Mouse (Mus musculus): Measurements from ENCODE around the gene Cdca4. TPM values are rescaled to one million over a fixed set of nuclear protein-coding genes. Genes with fewer than 3 reads are reported as not detected.

The Cdca4 gene
- total RNA-seq (2021): 10 to 100 TPM in 1 of 2 experiments, 1 to 10 TPM in 1; 9.4 to 12.0 TPM
- long read RNA-seq, experiment 1, transcript Cdca4-202 (2 exons, 1,994 nt): major isoform, 12 of 16 reads
- long read RNA-seq, experiment 1, partial matches to known transcripts: 0 of 16 reads
- long read RNA-seq, experiment 1, other reads (novel, unspliced or antisense): 0 of 16 reads
- long read RNA-seq, experiment 2, transcript Cdca4-202 (2 exons, 1,994 nt): major isoform, 7 of 12 reads
- long read RNA-seq, experiment 2, partial matches to known transcripts: 2 of 12 reads
- long read RNA-seq, experiment 2, other reads (novel, unspliced or antisense): 0 of 12 reads

DNA sequence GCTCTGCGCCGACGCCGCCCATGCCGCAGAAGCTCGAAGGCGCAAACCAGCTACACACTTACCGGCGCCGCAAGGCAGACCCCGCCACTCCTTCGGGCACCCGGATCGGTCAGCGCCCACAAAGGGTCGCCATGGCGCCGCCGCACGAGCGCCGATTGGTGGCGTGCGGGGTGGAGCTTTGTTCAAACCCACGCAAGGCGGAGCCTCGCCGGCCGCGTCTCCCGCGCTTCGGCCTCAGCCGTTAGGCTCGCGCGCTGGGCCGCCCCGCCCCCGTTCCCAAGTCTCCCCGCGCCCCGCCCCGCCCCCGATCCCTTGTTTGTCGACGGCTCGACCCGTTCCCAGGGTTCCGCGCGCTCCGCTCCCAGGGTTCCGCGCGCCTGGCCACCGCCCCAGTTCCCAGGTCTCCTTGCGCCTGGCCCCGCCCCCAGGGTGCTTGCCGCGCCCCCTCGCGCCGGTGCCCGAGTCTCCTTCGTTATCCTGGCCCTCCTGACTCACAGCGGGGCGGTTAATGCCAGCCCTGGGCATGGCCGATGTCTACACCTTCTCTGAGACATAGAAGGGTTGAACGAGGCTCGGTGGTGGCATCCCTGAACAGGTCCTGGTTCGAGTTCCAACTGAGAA is at the start of gene Cdca4:
Gene Cdca4 (minus strand): TSS at position 180 of the 621 bp plus-strand sequence.
- peak; percentile 99 for DNase-seq

DNA sequence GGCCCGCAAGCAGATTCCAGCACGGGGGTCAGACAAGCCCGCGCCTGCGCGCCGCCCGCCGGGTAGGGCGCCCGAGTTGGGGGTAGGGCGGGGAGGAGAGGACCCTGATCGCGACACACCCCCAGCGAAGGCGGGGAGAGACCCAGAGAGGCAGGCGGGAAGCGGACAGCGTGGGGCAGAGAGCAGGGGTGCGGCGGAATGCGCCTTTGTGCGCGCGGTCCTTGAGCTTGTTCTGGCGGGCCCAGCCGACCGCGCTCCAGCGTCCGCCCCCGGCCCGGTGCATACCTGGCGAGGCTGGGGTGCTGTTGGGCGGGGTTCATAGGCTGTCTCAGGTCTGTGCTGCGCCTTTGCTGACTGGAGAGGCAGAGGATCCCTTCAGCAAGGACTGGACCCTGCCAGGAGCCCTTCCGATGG is 48.4 kb upstream of the Cdca4 start:
- no peak for DNase-seq

DNA sequence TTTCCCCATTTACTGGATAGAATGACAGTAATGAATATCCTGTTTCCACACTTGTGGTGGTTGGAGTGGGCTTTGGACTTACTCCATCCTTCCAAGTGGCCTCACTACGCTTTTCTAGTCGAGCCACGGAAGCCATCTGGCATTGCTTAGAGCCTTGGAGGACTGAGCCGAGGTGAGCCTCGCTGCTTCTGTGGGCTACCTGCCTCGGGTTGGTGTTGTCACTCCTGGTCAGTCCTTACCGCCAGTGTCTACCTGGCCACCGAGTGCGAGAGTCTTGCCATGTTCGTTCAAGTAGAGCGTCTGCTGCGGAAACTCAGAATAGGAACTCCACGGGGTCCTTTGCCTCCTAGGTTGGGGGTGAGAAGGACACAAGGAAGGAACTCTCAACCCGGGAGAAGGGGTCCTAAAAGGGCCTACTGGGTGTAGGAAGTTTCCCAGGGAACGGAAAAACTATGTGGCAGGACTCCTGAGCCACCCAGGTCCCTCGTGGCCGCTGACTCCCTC is 47.9 kb upstream of the Cdca4 start:
- peak; percentile 6 for DNase-seq

DNA sequence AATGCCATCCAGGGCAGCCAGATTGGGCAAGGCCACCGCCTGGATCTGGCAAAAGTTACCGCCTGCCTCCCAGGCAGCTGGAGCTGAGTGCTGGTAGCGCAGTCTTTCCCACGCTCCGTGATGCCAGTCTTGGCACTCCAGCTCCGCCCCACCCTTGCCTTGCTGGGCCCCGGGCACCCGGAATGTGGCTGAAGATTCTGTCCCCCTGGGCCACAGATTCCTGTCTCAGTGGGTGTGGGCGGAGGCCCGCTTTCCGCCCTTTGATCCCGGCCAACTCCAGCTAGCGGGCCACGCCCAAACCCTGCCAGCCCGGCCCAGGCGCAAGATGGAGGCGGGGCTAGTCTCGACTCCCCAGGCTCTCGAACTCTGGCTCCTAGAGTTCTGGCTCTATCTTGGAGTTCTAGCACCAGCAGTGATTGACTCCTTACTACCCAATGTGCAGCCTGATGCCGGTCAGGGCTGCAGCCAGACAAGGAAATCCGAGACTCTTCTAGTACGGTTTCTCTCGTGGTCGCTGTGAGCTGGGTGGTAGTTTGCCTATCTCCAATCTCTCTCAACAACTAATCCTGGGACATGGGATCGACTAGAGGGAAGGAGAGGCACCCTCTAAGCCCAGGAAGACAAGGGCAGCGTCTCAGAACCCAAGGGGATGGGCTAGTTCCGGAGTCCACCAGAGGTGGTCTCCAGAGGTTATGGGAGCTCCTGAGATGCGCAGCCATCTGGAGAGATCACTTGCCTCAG is 47.3 kb upstream of the Cdca4 start:
- DNase-seq: peak; percentile 55

GRCm38 (mm10) chr12:112875225-112876013 is 46.2 kb upstream of the Cdca4 start:
- DNase-seq: peak; percentile 98

GRCm38 (mm10) chr12:112874199-112874598 is 45.0 kb upstream of the Cdca4 start:
- no peak for DNase-seq

- DNase-seq: peak; percentile 76
Observed at GRCm38 (mm10) chr12:112873452-112874190, 44.4 kb upstream of the Cdca4 start.

DNA sequence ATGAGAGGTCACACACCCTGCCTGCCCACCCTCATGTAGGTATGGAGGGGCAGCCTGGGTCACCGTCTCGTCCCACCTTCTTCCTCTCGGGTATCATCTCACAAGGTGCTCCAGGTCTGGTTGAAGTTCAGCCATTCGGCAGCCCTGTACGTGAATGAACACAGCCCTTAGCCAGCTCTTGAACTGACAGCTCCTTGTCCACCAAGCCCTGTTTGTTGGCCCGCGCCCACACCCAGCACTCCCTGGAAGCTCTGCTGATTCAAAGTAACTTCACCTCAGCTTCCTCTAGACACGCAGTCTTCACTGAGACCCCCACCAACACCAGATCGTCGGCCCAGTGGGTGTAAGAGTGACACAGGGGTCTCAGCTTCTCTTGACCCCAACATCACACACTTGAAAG is 43.8 kb upstream of the Cdca4 start:
- DNase-seq: no peak

DNA sequence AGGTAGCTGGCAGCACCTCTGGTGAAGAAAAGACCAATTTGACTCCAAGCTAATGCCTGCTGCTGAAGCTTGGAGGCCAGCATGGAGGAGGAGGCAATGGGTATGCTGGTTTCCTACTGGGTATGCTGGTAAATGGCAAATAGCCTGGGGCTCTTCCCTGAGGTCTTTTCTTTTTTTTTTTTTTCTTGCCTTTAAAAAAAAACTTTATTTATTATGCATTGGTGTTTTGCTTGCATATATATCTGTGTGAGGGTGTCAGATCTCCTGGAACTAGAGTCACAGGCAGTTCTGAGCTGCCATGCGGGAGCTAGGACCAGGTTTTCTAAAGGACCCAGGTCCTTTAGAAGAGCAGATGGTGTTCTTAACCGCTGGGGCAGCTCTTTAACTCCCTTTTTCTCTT is 42.0 kb upstream of the Cdca4 start:
- no peak for DNase-seq

- DNase-seq: no peak
Observed at GRCm38 (mm10) chr12:112870775-112871174, 41.6 kb upstream of the Cdca4 start.

DNA sequence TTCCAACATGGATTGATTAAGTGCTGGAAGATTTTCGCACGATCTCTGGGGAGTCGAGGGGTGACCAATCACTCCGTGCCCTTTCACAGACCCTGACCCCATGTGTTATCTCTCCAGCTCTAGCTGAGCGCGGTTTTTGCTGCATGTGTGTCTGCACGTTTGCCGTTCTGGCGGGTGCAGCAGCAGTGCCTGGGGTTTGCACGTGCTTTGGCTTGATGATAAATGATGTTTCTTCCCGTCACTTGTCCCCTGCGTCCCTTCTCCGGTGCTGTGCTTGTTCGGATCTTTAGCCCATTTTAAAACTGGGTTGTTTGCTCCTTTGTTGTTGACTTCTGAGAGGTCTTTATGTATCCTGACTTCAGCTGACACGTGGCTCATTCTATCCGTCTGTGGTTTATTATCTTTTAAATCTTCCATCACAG is 40.6 kb upstream of the Cdca4 start:
- DNase-seq: no peak

- DNase-seq: no peak
Observed at GRCm38 (mm10) chr12:112868178-112869087, 39.2 kb upstream of the Cdca4 start, which contains the start of gene Gpr132. Gpr132 (minus strand) TSS chr12:112868228.

DNA sequence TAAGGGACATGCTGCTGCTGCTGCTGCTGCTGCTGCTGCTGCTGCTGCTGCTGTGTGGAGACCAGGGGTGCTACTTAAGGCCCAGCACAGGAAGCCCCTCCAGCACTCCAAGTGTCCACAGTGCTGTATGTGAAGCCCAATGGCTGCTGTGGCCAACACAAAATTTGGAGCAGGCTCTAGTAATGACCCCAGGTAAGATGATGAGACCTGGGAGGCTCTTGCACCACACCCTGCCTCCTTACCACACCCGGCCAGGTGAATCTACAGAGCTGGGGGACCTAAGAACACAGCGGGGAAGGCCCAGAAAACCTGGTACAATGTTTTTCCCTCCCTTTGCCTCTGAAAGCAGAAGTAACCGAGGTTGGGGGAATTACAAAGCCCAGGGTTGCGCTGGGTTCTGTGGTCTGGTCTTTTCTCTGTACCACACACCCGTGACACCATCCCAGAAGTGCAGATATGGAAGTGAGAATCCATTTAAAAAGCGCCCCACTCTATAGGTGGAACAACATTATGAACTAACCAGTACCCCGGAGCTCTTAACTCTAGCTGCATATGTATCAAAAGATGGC is 38.0 kb upstream of the Cdca4 start:
- DNase-seq: no peak

GRCm38 (mm10) chr12:112866467-112867080 is 37.4 kb upstream of the Cdca4 start:
- DNase-seq: no peak

DNA sequence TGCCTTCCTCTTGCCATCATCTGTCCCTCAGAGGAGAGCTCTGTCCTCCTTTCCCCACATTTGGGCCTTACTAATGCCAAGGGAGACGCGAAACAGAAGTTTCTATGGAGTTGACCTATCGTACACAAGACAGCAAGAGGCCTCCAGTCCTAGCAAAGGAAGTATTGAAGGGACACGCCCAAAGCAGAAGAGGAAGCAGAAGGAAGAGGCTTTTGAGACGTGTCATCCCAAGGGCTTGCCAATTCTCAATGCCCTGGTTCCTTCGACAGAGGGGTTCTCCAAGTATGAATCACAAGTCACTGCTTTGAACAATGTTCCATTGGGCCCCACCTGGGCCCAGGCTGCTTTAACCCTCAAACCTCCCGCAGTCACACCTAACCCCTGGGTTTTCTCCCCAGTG is 35.6 kb upstream of the Cdca4 start:
- no peak for DNase-seq

DNA sequence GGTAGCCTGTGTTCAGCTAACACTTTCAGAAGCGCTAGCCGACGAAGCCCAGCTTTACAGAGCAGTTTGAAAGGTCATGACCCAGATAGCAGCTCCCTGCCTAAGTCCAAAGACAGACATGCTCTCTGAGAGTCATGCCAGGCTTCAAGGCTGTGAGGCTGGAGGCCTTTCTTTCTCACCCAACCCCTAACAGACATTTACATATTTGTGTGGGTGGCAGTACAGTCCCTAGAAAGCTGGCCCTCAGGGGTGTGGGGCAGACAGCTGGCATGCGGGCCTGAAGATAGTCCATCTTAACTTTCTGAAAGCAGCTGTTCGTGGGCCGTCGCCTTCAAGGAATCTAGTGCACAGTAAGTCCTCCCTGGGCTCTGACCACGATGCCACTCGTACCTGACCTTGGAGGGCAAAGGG is 32.7 kb upstream of the Cdca4 start:
- no peak for DNase-seq

DNA sequence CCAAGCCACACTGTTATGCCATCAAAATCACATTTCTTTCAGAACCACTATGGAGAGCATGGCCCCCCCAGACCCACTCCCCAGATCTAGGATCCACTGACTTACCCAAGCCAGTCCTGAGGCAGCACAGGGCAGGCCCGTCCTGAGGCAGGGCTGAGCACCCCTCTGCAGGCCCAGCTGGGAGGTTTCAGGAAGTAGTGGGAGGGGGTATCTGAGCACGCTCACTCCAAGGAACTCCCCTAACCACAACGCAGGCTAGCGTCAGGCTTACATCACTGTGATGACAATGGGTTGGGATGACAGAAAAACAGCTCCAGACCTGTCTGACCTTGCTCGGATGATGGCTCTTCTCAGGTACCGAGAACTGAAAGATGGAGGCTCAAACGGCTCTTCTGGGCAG is 31.5 kb upstream of the Cdca4 start:
- no peak for DNase-seq

DNA sequence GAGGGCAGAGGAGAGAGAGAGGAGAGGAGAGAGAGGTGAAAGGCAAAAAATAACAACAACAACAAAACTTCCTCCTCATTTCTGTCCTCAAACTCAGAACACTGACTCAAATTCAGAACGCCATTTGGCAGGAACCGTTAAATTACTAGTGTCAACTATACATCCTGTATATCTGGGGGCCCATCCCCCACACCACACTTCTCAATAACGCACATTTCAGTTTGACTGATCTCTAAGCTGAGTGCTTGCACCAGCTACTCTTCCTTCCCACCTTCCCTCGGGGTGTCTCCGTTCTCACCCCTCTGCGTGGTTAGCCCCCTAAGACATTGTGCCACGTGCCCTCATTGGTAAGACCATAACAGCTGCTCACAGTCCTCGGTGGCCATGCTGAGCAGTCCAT is 30.7 kb upstream of the Cdca4 start:
- DNase-seq: no peak

DNA sequence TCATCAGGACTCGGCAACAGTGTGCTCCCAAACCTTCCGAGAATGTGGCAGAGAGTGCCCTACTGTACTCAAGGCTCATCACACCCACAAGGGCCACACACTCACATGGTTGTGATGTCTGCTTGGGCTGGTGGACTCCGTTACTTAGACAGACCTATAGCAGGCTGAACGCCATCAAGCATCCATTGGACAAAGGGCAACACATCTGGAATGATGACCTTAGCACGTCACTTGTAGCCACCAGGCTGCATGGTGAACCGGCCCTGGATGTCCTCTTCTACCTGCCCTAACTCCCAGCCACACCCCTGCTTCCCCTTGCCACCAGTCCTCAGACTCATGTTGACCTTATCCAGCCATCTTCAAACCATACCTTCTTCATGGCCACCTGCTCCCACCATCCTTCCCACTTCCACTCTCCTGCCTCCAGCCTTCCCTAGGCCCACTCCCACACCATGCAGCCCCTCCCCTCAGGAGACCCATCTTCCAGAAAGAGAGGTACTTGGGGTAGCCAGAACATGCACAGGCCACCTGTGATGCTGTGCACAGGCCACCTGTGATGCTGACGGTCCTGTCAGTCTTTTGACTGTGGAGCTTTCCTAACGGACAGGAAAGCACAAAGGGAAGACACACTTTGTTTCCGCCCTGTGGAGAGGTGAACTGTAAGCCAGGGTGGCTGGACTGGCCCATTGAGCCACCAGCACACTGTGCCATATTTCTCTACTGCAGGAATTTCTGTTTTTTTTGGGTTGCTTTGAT is 29.5 kb upstream of the Cdca4 start:
- no peak for DNase-seq
